Mouse (Mus musculus): ENCODE data around the gene Zfand3.

Gene Zfand3

DNA sequence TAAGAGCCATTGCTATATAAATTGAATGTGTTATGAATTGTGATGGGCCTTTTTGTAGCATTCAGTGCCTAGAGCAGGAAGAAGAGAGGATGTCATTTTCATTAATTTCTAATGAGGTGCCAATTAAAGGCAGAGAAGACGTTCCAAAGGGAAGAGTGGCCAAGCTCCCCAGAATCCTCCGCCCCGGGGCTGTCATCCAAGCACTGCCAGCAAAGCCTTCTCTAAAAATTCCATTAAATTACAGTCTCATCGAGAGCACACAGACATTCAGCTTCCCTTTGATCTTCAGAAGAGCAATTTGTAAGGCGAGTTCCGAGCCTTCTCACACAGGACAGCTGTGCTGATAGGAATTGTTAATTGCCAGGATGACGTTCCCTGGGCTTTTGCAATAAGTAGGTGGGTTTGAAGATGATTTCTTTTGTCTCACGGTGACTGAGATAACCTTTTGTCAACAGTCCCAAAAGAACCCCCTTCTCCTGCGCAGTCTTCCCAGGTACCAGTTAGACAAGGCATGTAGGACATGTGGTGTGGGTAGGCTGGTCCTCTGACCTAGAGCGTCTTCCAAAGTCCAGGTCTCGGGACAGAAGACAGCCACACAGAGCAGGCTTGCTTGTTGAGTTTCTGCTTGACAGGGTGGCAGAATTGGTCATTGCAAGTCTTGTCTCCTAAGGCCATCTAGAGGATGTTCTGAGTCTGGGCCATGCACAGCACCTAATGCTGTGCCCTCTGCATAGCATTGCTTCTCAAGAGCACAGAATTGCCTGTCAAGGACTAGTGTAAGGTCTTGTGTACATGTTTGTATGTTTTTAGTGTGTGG lies 190.3 kb downstream of the Zfand3 start:
- DNase-seq (ENCODE audit: low read depth), result no peak

- no peak for DNase-seq (ENCODE audit: low read depth)
Measured at GRCm38 (mm10) chr17:30195591-30196183, 191.2 kb downstream of the Zfand3 start.

DNA sequence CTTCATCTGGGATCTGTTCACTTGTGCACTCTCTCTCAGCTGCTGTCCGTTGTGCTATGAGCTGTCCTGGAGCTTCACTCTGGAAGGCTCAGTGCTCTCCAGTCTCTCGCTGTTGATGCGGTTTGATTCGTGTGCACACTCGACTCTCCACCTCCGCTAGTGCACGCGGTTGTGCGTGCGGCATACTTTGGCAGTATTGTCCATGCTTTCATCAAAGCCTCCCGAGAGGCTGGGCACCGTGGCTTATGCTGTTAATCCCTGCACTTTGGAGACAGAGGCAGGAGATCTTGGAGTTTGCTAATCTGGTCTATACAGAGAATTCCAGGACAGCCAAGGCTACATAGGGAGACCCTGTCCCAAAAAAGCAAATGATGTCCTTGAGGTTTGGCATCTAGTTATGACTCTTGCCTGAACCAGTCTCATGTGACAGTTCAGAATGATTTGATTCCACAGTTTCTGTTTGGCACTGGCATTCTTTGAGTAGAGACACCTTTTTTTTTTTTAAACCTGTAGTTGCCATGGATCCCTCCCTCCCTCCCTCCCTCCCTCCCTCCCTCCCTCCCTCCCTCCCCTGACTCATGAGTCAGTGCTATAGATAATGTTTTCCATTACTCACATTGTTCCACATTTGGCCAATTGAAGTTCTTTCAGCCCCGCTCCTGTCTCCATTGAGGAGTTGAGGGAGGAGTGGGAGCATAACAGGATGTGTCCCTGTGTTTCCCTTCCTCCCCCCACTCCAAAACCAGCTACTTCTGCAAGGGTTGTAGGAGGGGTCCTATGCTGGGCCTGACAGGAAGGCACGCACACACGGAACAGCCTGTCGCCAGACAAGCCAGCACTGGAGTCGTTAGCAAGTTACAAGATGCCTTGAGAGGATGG lies 192.1 kb downstream of the Zfand3 start:
- no peak for DNase-seq (ENCODE audit: low read depth)

DNA sequence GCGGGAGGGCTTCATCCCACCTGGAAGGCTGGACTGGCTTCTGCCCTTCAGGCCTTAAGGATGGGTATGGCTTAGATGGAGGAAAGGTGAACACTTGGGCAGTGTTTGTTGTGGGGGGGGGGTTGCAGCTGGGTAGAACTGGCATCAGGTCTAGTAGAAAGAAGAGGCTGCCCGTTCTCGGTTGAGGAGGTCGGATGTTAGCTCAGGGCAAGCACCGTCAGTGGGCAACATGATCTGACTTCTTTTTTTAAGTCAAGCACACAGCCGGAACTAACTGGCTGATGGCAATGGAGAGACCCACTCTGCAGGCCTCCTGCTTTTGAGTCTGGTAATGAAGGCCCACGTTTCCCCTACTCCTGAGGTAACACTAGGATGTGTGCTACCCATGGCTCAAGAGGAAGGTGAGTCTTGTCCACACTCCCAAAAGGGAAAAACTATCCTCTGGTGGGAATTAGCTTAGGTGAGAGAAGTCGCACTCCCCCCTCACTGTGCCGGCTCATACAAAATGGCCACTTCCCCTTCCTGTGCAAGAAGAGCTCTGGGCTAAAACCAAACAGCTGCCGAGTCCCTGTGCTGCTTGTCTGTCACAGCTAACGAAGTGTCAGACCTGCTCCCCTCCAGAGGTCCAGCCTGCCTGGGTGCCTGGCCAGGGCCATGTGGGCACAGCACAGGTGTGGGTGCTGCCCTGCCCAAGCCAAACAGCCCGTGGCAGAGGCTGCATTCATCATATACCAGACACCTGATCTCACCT lies 192.9 kb downstream of the Zfand3 start:
- no peak for DNase-seq (ENCODE audit: low read depth)

- DNase-seq (ENCODE audit: low read depth), result no peak
Measured at GRCm38 (mm10) chr17:30198422-30198821, 193.9 kb downstream of the Zfand3 start.

DNA sequence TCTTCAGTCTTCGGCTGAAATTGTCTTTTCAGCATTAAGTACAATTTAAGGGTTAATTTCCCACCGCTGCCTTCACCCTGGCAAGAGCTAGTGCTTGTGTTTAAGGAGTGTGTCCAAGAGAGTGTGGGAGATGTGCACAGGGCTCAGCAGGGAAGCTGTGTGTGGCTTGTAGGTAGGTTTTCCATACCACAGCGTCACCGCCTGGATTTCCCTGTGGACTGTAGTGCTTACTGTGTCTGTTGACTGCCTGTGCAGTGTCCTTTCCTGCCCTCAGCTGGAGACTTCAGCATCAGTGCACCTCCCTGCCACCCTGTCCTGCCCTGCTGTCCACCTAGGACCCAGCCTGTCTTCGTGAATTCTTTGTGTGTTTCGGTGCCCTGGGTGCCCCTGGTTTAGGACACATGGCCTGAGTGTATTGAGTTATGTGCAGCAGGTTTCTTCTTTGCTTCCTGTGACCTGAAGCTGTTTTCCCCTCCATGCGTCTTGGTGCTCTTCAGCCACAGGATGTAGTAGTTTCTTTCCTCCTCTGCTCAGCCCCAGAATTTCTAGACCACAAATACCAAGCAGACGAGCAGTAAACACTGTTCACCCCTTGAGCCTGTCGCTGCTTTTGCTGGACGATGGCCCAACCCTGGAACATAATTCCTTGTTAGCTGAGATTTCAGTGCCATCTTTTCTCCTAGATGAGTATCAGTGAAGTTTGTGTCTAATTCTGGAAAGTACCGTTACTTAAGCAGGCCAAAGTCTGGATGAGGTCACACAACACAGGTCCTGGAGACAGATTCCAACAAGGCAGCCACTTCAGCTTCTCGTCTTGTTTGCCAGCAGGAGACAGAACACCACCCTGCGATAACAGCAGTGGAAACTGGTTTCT lies 195.1 kb downstream of the Zfand3 start:
- no peak for DNase-seq (ENCODE audit: low read depth)

GRCm38 (mm10) chr17:30200283-30200682 lies 195.8 kb downstream of the Zfand3 start:
- no peak for DNase-seq (ENCODE audit: low read depth)

DNA sequence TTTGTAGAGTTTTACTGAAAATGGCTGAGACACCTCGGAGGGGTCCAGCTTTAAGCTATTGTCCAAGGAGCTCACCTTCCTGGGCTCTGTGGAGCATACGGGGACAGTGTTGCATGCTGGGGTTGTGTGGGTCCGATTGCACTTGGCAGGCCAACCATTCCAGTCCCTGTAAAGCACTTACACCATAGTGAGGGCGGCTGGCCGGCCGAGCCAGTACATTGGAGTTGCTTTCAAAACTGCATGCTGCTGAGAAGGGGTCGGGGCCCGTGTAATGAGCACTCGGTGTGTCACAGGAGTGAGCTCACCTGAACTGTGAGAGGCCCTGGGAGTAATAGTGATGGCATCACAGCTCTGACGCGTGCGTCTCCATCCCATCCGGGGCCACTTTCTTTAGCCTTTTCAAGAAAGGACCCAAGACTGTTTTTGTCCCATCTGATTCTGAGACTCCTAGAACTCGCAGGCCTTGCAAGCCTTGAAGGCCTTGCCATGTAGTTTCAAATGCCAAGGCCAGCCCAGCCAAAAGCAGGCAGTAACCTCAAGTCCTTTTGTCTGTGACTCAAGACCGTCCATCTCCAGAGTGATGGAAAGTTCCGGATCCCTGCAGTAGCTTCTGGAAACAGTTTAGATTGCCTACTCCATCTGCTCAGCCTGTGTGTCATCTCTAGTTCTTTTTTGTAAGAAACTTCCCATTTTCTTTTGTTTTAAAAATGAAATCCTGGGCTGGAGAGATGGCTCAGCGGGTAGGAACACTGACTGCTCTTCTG lies 200.7 kb downstream of the Zfand3 start:
- no peak for DNase-seq (ENCODE audit: low read depth)

DNA sequence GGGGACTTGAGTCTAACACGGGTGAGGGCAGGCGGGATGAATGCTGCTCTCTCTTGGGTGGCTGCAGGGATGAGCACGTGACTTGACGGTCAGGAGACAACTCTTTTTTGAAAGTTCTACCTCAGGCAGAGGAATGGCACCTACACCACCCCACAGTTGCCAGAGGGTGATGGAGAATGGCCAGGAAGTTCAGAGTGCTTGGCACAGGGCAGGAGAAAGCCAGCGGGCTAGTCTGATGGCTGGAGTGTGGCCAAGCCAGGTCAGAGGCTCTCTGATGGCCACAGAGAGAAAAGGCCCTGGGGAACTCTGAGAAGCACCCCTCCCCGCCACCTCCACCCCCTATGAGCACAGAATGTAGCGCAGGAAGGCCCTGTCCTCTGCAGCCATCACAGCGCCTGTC lies 205.7 kb downstream of the Zfand3 start:
- no peak for DNase-seq (ENCODE audit: low read depth)

DNA sequence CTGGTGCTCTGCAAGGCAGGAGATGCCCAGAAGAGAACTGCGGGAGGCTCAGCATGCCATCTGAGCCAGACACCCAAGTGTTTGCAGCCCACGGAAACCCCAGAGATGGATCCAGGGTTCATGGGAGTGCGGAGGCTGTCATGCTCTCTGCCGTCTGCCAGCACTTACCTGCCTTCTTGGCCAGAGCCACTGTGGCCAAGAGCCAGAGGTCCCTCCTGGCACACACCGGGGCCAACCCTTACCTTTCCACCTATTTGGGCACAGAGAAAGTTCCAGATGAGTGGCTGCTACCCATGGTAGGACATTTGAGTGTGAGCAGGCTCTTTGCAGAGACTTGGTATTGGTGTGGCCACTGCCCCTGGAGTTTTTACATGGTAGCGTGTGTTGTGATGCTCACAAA lies 206.4 kb downstream of the Zfand3 start:
- DNase-seq (ENCODE audit: low read depth), result no peak

DNA sequence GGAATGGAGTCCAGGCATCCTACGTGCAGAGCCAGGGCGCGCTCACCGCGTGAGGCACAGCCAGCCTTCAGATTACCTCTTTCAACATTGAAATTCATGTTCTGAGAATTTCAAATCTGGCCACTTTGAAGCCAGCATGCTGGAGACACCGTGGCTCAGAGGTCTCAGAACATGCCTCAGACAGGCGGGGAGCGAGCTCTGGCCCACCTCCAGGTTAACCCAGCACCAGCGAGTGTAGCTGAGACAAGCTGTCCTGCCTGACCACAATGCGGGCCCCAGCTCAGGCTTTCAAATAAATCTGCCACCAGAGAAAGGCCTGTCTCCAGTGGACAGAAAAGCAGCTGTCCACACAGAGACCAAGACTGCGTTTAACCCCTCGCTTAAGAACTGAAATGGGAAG lies 208.1 kb downstream of the Zfand3 start:
- no peak for DNase-seq (ENCODE audit: low read depth)

- no peak for DNase-seq (ENCODE audit: low read depth)
Measured at GRCm38 (mm10) chr17:30213371-30213770, 208.8 kb downstream of the Zfand3 start.

DNA sequence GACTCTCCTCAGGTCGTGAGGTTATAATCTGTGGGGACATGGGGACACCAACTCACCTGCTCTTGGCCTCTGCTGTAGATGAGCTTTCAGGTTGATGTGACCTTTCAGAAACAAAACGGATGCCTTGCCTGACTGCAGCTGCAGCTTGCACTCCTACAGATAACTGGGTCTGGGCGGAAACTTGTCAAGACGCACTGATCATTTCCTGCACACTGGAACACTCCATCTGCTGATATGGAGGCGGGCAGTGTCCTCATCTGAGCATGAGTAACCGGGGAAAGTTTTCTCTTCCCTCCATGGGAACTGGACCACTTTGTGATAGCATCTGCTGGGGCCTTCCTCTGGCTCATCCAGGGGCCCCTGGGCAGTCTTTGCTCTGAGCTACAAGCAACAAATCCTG lies 209.9 kb downstream of the Zfand3 start:
- DNase-seq (ENCODE audit: low read depth), result no peak

DNA sequence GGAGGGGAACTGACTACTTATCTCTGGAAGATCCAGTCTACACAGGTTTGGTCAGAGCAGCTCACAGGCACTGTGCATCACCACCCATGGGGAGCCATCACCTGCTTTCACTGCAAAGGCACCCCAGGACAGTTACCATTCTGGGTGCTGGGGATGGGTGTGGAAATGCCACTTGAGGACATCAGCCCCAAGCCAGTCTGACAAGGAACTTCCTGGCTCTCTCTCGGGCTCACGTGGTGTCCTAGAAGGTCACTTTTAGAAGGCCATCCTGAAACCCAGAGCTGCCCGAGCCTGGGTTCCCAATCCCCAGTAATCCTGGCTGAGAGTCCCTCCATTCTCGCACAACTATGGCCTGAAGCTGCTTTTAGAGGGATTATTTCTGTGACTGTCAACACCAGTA lies 211.2 kb downstream of the Zfand3 start:
- DNase-seq (ENCODE audit: low read depth), result no peak

GRCm38 (mm10) chr17:30221677-30222076 lies 217.1 kb downstream of the Zfand3 start:
- no peak for DNase-seq (ENCODE audit: low read depth)

DNA sequence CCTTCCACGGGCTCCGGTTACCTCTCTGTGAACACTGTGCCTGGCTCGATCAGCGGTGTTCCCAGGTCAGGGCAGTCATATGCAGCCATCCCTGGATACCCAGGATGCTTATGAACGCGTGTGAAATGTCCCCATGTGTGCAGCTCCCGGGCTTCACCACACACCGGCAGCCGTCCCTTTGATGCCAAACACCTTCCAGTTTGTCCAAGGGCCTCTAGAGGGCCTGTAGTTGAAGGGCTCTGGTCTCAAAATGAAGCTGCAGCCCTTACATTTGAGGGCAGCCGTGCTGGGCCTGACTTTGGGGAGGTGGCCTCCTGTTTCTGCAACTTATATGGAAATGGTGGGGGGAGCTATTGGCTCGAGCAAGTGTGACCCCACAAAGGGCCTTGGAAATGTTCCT lies 217.8 kb downstream of the Zfand3 start:
- no peak for DNase-seq (ENCODE audit: low read depth)

- DNase-seq (ENCODE audit: low read depth), result no peak
Measured at GRCm38 (mm10) chr17:30222837-30223236, 218.3 kb downstream of the Zfand3 start.

DNA sequence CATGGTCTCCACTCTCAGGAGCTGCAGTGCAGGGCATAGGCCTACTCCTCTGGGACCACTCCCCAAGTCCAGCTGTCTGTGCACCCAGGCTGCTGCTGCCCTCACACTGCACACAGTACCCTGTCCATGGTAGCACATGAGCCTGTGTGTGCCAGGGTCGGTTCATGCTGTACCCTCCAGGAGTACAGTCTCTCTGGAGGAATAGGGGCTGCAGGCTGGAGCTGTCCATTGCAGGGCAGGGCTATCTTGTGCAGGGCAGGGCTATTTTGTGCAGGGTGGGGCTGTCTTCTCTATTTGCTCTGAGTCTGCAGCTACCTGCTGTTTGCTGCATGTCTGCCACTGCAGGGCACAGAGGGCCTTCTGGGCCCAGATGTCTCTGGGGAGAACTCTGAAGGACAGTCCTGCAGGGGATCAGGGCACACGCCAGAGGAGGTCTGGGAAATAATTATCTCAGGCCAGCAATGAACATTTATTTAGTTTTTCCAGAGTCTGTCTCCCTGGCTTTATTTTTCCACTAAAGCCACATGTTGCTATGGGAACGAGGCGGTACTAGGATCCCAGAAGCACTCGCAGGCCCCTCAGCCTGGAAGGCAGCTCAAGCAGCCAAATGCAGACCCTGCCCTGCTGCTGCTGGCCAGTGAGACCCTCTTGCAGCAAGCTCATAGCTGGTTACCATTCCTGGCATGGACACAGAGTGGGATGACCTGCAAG lies 220.7 kb downstream of the Zfand3 start:
- no peak for DNase-seq (ENCODE audit: low read depth)

GRCm38 (mm10) chr17:30228439-30229215 lies 224.1 kb downstream of the Zfand3 start:
- DNase-seq (ENCODE audit: low read depth), result no peak

Data from c-Kit-positive CD71-positive TER-119-negative erythroid progenitor cells, embryonic 14.5 days (primary cell).